Mouse (Mus musculus) megakaryocyte-erythroid progenitor cell, adult 5 weeks (primary cell): ENCODE measurements around the gene Olfr237-ps1. TPM values are rescaled to one million over a fixed set of nuclear protein-coding genes. Genes with fewer than 3 reads are reported as not detected.

Experiments used
- polyA plus RNA-seq: library from polyadenylated mRNA; stranded (reverse); fragments of >175 nt; gene quantifications from 2 replicates; pipeline ENCODE4 v1.2.3, GENCODE M21; 2012

The Olfr237-ps1 gene
- polyA plus RNA-seq = not detected in 2 replicates

DNA sequence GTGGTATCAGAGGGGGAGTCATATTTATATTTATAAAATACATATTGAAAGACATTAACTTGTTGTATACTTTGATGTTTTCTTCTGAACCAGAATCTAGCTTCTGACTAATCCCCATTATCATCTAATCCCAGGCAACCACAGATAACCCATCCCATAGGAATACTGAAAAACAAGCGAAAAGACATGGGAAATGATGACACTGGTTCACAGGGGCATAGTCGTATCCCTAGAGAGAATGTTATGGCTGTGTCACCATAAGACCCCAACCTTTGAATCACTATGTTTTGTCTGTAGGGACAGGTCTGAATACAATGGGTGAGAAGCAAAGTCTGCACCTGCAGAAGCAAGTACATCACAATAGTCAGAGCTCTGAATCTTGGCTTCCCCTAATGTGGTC lies at the start of gene Olfr237-ps1:
Gene Olfr237-ps1, plus strand, starts transcription at position 301 of the 400 bp plus-strand sequence.

DNA sequence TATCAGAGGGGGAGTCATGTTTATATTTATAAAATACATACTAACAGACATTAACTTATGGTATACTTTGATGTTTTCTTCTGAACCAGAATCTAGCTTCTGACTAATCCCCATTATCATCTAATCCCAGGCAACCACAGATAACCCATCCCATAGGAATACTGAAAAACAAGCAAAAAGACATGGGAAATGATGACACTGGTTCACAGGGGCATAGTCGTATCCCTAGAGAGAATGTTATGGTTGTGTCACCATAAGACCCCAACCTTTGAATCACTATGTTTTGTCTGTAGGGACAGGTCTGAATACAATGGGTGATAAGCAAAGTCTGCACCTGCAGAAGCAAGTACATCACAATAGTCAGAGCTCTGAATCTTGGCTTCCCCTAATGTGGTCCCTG lies 40.3 kb upstream of the Olfr237-ps1 start, which contains the start of gene Olfr441:
Gene Olfr441, plus strand, starts transcription at position 301 of the 400 bp plus-strand sequence.

DNA sequence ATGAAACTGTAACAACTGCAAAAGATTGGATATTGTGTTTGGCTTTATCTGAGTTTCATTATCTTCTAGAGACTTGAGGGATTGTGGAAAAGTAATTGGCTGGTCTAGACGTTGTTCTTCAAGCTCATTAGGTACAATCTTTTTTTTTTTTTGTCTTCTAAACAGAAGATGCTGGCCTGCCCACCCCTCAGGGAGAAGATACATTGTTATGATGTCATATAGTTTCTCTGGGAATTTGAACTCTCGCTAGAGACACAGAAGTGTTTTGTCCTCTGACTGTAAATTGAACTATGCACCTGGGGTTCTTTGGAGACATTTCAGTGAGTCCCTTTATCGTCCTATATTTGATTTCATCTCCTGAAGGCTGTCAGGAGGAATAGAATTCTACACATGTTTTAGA lies 16.6 kb downstream of the Olfr237-ps1 start, which contains the start of gene Olfr437:
Gene Olfr437, plus strand, starts transcription at position 301 of the 400 bp plus-strand sequence.

DNA sequence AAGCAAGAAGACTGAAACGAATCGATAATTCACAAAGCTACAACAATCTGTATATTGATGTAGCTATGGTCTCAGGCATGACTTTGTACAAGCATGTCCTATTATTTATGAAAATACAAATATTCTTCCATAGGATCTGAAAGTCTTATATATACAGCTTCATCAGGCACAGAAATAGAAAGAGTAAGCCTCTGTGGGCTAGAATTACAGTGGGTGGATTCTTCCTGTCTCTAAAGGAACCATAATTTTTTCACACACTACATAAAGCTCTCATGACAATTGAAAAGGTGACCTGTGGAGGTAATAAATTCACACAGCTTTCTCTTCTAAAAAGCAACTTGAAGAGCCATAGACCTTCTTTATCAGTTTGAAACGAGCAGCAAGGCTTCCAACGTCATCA lies 25.5 kb downstream of the Olfr237-ps1 start, which contains the start of gene Olfr13:
Gene Olfr13, plus strand, starts transcription at position 301 of the 400 bp plus-strand sequence.

DNA sequence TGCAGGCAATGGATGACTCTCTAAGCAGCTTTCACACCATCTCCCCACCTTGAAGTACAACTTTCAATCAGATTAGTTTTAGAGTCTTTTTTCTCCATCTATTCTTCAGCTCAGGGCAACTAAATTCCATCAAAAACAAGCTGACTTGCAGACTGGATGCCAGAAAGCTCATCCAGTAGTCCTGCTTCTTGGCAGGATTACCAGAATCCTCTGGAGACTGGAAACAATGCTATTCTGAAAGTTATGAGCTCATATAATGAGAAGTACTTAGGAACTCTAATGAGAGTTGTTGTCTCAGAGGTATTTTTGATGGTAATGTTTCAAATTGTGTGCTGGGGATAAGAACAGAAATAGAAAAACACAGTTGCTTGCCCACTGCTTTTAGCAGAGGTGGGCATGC lies 50.4 kb downstream of the Olfr237-ps1 start, which contains the start of gene Olfr435:
Gene Olfr435, plus strand, starts transcription at position 366 of the 400 bp plus-strand sequence.

Other genes starting within 250 kb of the Olfr237-ps1 start
- not detected in 2 replicates for gene Olfr447, start 237.7 kb upstream of the Olfr237-ps1 start, polyA plus RNA-seq
- gene Olfr446, start 225.2 kb upstream of the Olfr237-ps1 start, polyA plus RNA-seq = not detected in 2 replicates
- not detected in 2 replicates for gene Olfr444, start 197.5 kb upstream of the Olfr237-ps1 start, polyA plus RNA-seq
- gene Olfr441, start 40.2 kb upstream of the Olfr237-ps1 start, polyA plus RNA-seq = not detected in 2 replicates
- 0.04 TPM in 1 of 2 replicates, not detected in the other for gene Olfr437, start 16.7 kb downstream of the Olfr237-ps1 start, polyA plus RNA-seq
- gene Olfr13, start 25.6 kb downstream of the Olfr237-ps1 start, polyA plus RNA-seq = not detected in 2 replicates
- gene Olfr435, start 50.6 kb downstream of the Olfr237-ps1 start, polyA plus RNA-seq = not detected in 2 replicates
- not detected in 2 replicates for gene Olfr434, start 66.5 kb downstream of the Olfr237-ps1 start, polyA plus RNA-seq
- gene Olfr47, start 85.0 kb downstream of the Olfr237-ps1 start, polyA plus RNA-seq = not detected in 2 replicates
- 0.56 and 1.2 TPM in 2 replicates for gene Arhgef5, start 119.0 kb downstream of the Olfr237-ps1 start, polyA plus RNA-seq
- 0.08 TPM in 1 of 2 replicates, not detected in the other for gene Nobox, start 163.0 kb downstream of the Olfr237-ps1 start, polyA plus RNA-seq